Mouse (Mus musculus): ENCODE measurements at regions not wholly inside any gene's neighbourhood (a gene's known extent, or its start where the extent isn't known, plus 50 kb on each side); places are given as distances from the start of the nearest gene placed in this dataset.

DNA sequence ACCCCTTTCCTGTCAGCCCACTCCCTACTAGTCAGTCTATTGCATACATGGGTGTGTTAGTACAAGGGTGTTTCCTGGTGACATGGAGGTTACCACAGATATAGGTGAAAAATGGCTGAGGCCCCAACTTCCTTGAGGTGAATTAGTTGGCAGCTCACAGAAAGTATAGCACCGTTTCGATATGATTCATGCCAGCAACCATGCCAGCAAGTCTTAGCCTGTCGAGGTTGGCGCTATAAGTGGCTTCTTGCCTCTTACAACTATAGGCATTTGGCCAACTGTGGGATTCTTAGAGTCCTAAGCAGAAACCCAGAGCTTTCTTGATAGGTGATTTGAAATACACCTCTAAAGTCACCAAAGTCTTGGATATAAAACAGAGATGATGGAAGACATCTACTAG lies 85.3 kb upstream of the Hs3st1 start:
- TF ChIP-seq POLR2A (IDR thresholded peaks at IDR 0.05; ENCODE audit: low read depth, low read length): no peak
- no peak for TF ChIP-seq CTCF (IDR thresholded peaks at IDR 0.05; ENCODE audit: extremely low read depth, insufficient read depth, insufficient read length, insufficient replicate concordance)
